Mouse (Mus musculus) lung, adult 2 months (tissue): ENCODE data around the gene Prr5l.

Experiments used
- CTCF ChIP-seq: fragments of 200-500 bp; IDR thresholded peaks from 2 replicates; pipeline ENCODE4 v1.5.1; 2011; ENCODE audit warnings: mild to moderate bottlenecking, low read length, control low read depth; ENCODE audit not compliant: insufficient read depth
- POLR2A ChIP-seq: fragments of 200-500 bp; IDR thresholded peaks from 2 replicates; pipeline ENCODE4 v1.6.1; 2011; ENCODE audit warnings: low read depth, mild to moderate bottlenecking, control low read depth, low read length, borderline replicate concordance; ENCODE audit errors: extremely low read depth

DNA sequence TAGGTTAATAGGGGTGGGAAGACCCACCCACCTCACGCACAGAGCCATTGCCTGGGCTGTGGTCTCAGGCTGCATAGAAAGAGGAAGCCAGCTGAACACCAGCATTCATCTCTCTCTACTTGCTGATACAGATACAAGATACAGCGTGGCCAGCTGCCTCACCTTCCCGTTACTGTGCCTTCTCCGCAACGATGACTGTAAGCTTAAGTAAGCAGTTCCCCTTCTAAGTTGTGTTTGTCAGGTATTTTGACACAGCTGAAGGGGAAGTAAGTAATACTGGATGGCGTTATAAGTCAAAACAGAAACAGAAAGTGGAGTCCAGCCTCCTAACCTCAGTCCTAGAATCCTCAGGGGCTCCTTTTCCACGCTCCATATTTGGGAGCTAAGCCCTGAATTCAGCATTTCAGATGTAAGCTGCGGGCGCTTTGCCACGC is 150.0 kb downstream of the Prr5l start:
- TF ChIP-seq CTCF = no peak
- TF ChIP-seq POLR2A = no peak
